Mouse (Mus musculus): ENCODE data around the gene Acacb.
A peak's percentile ranks its signal among the peaks of the same experiment; 100 is the strongest.

Gene Acacb

DNA sequence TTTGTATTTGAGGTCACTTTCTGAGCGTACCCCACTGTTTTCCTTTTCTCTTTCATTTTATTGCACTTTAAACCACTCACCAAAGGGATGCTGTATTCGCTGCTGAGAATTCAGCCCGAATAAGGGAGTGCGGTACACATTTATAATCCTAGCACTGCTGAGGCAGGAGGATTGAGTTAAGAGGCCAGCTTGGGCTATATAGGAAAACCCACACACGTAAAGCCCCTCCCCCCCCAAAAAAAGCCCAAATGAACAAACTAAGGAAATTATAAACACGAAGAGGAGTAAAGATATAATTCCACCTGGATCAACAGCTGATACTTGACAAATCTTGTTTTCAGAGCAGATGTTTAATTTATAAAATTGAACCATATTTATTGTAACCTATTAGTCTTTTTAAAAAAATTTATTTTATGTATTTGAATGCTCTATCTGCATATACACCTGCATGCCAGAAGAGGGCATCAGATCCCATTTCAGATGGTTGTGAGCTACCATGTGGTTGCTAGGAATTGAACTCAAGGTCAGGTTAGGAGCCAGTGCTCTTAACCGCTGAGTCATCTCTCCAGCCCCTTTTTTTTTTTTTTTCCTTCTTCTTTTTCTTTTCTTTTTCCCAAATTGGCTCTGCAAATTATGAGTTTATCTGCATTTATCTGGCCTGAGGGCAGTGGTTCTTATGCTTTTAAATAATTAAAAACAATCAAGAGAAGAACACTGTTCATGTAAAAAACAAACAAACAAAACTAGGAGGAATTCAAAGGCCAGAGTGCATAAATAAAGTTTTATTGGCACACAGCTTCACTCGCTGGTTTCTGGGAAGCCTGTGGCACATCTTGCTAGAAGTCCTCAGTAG is 30.4 kb downstream of the Acacb start:
- DNase-seq = no peak

DNA sequence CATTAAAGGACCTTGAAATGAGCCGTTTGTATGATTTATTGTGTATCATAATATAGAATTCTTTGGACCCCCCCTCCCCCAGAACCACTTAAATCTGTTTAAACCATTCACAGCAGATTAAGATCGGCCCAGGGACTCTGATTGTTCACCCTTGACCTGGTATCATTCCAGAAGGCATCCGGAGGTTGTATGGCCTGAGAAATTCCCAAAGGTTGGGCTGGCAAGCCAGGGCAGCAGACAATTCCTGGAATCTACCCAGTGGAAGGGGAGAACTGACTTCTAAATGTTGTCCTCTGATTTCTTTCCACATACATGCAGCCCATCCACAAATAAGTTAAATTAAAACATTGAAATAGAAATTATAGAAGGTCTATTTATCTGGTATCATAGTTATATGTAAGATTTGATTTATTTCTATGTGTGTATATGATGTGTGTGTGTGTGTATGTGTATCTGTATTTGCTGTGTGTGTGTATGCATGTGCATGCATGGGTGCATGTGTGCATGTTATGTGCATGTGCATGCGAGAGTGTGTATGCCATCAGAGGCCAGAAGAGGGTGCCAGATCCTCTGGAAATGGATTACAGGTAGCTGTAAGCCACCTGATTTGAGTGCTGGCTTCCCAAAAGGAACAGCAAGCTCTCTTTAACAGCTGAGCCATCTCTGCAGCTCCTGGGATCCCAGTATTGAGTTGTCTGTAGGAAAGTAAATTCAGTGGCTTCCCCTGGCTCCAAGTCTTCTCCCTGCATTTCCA is 31.8 kb downstream of the Acacb start:
- no peak for DNase-seq

DNA sequence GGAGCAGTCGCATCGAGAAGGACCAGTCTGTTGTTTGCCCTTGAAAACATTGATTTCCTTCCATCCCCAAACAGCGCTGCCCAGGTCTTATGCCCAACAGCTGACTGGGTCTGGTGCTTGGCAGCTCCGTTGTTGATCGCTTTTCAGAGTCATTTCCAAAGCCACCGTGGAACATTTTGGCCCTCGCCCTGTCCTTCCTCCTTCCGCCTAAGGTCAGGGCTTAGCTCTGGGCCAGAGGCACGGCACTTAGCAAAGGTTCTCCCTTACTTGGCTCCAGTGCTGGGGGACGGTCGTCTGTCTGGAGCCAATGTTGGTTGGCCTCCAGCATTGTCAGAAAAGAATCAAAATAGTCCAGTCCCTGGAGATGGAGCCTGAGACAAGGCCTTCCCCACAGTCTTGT is 33.2 kb downstream of the Acacb start:
- DNase-seq = peak; percentile 15 to 55

DNA sequence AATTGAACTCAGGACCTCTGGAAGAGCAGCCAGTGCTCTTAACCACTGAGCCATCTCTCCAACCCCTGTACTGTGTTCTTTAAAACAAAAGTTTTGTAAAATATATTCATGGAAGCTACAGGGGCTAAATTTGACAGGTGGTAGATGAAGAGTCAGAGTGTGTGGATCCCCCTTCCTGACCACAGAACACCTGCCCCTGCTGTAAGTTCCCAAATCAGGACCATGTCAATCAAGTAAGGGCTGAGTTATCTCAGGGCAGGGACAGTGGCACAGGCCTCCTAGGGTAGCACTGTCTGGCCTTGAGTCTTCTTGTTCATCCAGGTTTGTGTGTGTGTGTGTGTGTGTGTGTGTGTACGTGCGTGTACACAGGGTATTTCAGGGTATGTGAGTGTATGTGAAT is 37.2 kb downstream of the Acacb start:
- no peak for DNase-seq

DNA sequence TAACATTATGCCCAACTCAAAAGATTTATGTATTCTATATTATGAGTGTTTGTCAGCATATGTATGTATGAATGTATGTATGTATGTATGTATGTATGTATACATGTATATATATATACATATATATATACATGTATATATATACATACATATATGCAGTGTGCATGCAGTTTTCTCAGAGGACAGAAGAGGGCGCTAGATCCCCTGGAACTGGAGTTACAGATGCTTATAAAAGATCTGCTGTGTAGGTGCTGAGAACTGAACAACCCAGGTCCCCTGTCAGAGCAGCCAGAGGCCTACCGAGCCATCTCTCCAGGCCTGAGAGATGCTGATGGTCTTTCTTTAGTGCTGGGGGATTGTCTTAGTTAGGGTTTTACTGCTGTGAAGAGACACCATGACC is 40.8 kb downstream of the Acacb start:
- no peak for DNase-seq

DNA sequence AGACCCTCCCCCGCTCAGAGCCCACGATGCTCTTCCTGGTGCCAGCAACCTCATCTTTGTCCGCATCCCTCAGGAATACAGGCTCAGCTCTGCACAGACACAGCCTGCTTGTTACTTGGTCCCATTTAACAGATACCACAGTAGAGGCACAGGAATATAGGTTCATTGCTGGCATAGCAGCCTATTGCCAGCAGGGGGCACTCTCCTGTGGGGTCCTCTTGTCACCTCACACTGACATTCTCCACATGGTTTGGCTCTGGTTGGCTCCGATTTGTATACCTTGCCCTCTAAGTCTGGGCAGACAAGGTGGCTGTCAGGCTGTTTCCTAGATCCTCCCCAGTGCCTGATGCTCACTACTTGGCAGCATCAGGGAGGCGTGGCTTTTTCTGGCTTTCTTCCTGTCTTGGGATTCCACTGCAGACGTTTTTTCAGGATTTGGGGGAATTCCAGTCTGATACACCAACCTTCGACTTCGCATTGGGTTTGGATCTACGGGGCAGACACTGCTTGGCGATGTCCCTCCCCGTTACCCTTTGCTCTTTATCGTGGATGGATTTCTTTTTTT is 42.6 kb downstream of the Acacb start:
- DNase-seq = no peak

DNA sequence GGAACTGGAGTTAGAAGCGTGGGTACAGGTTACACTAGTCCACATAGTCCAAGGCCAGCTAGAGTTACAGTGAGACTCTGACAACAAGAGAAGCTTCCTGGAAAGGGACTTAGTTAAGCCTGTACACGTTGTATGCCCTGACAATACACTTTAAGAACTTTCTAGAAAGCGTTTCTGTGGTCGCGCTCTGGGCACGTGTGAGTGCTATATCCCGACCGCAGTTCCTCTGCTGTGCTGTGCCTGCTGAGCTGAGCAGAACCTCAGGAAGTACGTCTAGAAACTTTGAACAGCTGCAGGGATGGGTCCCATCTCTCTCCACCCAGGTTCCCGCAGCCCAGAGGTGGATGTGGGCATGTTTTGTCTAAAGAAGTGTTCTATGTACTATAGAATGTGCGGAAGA is 47.8 kb downstream of the Acacb start:
- DNase-seq = no peak

DNA sequence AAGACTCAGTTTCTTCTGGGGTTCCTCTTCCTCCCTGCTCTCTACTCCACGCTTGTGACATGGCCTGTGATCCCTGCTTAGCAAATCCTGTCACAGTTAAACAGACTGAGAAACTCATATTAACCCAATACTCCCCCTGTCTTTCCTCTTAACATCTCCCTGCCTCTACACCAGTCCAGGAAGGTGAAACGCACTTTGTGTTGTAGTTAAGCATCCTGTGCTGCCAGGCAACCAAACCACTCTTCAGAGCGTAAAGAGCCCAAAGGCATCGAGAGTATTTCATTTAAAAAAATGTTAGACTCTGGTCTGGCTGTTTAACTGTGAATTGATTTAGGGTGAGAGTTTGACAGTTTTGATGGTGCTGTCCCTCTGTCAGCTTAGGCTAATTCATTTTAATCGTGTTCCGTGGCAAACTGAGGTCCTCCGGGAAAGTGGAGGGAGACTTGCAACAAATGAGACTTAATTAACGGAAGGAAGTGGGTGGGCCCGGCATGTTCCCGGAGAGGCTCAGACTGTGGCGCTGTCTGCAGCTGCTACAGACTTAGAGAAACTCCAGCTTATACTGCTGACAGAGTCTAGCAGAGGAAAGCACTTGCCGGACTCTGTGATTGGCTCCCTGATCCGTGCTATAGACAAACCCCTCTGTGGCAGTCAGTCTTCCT is 52.9 kb downstream of the Acacb start:
- DNase-seq = peak; percentile 61 to 77

DNA sequence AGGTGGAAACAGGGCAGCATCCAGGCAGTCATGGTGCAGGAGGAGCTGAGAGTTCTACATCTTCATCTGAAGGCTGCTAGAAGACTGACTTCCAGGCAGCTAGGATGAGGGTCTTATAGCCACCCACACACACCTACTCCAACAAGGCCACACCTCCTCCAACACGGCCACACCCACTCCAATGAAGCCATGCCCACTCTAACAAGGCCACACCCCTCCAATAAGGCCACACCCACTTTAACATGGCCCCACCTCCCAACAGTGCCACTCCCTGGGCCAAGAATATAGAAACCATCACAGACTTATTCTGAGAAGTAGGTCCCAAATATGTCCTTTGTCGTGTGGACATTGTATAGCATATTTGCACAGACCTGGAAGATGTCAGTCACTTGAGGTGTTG is 59.8 kb downstream of the Acacb start:
- no peak for DNase-seq

DNA sequence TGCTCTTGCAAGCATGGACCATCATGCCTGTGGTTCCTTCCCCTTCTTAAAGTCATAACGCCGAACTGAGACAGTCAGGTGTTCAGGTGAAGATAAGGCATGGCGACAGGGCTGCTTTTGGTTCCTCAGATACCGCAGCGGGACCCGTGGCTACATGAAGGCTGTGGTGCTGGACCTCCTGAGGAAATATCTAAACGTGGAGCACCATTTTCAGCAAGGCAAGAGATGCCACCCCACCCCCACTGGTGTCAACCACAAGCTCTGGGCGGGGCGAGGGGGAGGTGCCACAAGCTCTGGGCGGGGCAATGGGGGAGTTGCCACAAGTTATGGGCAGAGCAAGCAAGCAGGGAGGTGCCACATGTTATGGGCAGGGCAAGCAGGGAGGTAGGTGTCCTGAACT is 66.8 kb downstream of the Acacb start:
- peak in 1 of 2 experiments; percentile 30 for DNase-seq

DNA sequence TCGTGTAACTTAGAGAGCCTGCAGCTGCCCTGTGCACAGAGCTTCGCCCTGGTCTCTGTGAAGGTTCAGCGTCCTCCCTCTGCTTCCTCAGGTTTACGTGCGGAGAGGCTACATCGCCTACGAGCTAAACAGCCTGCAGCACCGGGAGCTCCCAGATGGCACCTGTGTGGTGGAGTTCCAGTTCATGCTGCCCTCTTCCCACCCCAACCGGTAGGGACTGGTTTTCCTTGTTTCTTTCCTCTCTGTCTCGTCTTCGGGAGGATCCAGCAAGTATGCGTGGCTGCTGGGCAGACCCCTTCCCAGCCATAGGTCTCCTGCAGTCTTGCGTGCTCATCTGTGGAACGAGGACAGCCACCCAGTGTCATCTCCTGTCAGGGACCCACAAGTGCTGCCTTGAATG is 72.4 kb downstream of the Acacb start:
- no peak for DNase-seq

DNA sequence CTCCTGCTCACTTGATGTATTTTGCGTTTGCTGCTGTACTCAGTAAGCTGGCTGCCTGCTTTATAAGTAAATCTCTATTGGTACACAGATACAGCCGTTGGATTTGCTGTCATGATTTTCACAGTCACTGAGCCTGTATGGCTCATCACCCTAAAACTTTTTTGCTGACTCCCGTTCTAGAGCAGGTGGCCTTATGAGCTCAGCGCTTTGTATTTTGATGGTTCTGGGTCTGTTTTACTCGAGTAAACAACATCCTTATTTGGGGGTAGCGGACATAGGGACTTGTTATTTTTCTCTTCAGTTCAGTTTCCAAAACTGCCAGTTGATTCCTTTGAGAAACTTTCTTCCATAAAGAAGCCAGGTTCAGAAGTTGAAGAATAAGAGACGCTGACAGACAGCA is 79.7 kb downstream of the Acacb start:
- no peak for DNase-seq

DNA sequence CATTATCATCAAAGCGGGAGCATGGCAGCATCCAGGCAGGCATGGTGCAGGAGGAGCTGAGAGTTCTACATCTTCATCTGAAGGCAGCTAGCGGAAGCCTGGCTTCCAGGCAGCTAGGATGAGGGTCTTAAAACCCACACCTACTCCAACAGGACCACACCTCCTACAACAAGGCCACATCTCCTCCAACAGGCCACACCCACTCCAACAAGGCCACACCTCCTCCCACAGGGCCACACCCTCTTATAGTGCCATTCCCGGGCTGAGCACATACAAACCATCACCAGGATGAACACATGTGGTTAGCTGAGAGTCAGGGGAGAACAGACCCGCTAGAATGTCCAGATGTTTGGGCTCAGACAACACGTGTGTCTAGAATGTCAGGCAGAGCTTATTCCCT is 82.6 kb downstream of the Acacb start:
- no peak for DNase-seq

DNA sequence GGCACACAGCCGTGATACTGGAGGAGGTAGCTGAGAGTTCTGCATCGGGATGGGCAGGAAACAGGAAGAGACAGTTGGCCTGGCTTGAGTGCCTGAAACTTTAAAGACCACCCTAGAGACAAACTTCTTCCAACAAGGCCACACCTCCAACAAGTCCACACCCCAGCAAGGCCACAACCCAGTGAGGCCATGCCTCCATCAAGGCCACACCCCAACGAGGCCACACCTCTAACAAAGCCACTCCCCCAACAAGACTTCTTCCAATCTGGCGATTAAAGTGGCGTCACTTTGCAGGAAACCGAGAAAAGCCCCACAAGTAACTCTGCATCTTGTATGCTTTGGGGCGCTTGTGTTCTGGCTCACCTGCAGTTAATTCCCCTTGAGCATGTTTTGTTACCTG is 92.6 kb downstream of the Acacb start:
- DNase-seq = peak in 1 of 2 experiments; percentile 21

DNA sequence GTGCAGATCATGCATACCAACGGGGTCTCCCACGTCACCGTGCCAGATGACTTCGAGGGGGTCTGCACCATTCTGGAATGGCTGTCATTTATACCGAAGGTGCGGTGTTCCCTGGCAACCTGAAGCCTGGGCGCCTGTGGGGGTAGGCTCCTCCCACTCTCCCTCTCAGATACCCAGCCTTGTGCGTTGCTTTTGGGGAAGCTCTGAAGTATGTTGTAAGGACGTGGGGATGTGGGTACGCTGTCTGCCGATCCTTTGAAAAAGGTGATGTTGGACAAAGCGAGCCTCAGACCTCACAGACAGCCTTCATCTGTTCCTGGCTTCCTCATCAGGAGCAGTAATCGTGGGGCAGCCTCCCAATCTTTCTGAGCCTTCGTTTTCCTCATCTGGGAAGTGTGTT is 93.4 kb downstream of the Acacb start:
- DNase-seq = no peak

DNA sequence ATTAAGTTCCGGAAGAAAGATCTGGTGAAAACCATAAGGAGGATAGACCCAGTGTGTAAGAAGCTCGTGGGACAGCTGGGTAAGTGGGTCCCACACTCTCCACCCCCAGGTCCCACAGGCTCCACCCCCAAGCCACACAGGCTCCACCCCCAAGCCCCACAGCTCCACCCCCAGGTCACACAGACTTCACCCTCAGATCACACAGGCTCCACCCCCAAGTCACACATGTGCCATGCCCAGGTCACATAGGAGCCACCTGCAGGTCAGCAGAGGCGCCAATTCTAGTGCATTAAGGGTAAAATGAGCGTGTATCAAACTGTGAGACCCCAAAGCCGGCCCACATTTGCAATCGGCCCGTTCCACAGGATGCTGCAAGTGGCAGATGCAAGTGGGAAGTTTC is 100.1 kb downstream of the Acacb start:
- DNase-seq = no peak

DNA sequence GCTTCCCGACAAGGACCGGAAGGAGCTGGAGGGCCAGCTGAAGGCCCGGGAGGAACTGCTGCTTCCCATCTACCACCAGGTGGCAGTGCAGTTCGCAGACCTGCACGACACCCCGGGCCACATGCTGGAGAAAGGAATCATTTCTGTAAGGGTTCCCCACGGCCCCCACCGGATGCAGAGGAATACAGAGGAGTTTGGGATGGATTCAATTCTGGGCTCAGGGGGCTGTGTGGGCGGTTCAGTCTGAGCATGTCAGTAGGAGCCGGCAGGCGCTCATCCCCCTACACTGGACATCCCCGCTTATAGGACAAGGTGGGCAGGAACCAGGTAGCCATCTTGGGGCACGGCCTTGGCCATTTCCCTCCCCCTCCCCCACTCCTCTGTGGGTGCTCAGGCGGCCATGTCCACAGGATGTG is 101.8 kb downstream of the Acacb start:
- DNase-seq = peak; percentile 70 to 81

DNA sequence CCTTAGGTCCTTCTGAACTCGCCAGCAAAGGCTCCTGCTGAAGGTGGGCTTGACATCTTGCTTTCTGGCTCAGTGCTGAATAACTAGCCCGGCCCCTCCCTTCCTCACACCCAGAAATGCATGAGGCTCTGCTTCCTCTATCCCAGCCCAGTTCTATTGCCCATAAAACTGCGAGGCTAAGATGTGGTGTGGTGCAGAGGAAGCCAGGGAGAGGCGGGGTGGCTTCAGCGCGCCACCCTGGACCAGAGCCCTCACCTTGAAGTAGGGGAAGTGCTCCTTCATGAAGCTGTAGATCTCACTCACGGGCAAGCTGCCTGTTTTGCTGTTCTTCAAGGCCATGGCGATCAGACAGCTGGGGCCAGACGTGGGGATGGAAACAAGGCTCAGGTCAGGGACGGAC is 113.2 kb downstream of the Acacb start:
- DNase-seq = no peak

DNA sequence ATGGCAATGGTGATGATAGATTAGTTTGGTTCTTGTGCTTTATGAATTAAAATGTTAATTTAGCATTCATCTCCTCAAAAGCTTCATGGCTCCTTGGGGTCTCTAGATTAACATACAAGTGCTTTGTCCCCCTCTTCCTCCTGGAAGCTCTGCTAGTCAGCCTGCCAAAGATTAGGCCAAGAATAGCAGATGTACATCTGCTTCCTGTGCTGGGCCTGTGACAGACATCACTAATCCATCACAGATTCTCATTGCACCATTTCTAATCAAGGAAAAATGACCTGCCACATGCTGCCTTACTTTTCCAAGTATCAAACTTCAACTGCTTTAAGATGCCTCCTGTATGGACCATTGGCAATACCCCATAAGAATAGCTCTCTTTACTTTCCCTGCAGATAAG is 115.2 kb downstream of the Acacb start:
- DNase-seq = no peak

DNA sequence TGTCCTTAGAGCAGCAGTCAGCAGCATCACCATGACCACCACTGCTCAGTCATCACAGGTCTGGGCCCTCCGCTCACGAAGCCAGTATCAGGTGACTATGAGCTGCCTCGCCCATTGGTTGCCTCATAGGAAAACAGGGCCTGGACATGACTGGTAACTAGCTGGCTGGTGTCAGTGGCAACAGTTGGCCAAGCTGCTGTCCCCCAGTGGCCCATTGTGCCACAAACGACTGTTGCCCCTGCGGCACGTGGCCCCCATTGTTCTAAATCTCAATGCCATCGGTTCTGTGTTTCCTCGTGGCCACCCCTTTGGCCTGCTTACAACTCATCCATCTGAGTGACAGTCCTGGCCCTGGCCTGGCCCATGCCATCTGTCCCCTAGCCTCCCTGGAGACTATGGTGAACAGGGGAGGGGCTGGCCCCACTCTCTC is 117.7 kb downstream of the Acacb start:
- DNase-seq = no peak

DNA sequence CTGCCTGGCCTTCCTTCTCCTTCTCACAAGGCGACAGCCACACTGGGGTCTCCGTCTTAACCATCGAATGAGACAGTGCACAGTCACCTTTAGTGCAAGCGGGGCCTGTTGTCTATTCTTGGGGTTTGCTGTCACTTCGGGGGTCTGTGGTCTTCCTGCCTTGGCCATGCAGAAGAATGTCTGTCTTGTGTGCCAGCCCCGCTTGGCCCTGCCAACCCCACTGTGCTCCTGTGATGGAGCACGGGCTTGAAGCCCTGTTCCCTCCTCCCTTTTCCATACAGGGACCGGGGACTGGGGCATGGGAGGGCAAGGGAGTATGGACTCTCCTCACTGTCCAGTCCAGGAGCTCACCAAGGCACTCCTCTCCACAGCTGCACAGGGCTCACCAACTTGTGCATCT is 118.5 kb downstream of the Acacb start:
- no peak for DNase-seq

DNA sequence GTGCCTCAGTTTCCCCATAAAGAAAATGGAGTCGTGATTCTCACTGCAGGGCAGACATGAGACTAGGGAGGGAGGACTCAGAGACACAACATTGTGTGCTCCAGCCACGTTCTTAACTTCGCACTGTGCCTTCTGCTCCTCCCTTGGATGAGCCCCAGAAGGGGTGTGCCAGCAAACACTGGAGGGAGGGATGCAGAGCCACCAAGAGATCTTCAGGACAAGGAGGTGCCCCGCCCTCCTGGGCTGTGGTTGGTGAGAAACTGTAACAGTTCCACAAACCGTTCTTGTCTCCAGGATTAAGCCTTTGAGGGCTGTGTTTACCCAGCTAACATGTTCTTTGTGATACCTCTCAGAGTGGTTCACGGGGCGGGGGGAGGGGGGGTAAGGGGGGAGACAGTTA is 122.3 kb downstream of the Acacb start:
- peak; percentile 43 to 55 for DNase-seq

DNA sequence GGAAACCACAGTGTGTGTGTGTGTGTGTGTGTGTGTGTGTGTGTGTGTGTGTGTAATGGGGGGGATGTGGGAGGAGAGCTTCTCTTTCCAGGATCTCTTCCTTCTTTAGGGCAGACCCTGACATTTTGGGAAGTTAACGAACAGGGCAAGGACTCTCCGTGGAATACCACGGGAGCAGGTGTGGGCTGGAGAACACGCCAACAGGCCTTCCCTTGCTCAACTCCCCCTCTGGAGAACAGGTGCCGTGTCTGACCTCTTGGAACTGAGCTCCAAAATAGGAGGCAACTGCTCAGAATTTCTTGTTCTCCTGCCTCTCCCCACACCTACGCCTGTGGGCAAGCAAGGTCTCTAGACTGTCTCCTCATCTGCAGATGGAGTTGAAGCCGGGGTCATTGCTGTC is 123.2 kb downstream of the Acacb start:
- DNase-seq = no peak

DNA sequence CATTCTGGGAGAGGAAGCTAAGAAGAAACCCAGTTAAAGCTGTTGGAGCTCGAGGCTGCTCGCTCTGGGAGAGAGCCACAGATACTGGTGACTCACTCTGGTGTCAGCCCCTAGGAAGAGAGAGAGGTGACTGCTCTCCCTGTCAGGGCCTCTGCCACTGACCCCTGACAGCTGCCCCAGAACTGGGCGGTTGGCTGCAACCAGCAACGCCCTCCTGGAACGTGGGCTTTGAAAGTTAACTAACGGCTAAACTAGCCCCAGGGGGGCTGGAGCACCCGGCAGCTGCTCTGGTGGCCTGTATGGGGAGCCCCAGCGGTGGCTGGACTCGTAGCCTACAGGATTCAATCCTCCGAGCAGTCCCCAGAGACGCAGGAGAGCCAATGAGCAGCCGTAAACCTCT is 123.6 kb downstream of the Acacb start:
- DNase-seq = no peak

Measured in lung, postnatal 4 days (tissue).